Mouse (Mus musculus): ENCODE measurements at regions not wholly inside any gene's neighbourhood (a gene's known extent, or its start where the extent isn't known, plus 50 kb on each side); places are given as distances from the start of the nearest gene placed in this dataset.
"Not testable (repeated sequence)": the region's sequence is repeated elsewhere in the genome, so short reads cannot be mapped to it uniquely, and the experiment has no call there.

GRCm38 (mm10) chr1:189128246-189128645 lies 120.6 kb upstream of the Kctd3 start:
- TF ChIP-seq POLR2A (IDR thresholded peaks at IDR 0.05; ENCODE audit: borderline replicate concordance, low read depth, low read length); CTCF (IDR thresholded peaks at IDR 0.05; ENCODE audit: low read depth, low read length): not testable (repeated sequence)

Data from bone marrow macrophage, adult 2 months (primary cell).